Mouse (Mus musculus): ENCODE data around the gene Psmd9.

- no peak for TF ChIP-seq GATA1 (IDR thresholded peaks at IDR 0.05; ENCODE audit: borderline replicate concordance, low read length)
- TF ChIP-seq FLI1 (IDR thresholded peaks at IDR 0.05; ENCODE audit: low read length) = no peak
Measured at GRCm38 (mm10) chr5:123191427-123191826, 22.2 kb downstream of the Psmd9 start.
